10 mouse cellular contexts compared by ENCODE assay signal in the genomic region with DNA sequence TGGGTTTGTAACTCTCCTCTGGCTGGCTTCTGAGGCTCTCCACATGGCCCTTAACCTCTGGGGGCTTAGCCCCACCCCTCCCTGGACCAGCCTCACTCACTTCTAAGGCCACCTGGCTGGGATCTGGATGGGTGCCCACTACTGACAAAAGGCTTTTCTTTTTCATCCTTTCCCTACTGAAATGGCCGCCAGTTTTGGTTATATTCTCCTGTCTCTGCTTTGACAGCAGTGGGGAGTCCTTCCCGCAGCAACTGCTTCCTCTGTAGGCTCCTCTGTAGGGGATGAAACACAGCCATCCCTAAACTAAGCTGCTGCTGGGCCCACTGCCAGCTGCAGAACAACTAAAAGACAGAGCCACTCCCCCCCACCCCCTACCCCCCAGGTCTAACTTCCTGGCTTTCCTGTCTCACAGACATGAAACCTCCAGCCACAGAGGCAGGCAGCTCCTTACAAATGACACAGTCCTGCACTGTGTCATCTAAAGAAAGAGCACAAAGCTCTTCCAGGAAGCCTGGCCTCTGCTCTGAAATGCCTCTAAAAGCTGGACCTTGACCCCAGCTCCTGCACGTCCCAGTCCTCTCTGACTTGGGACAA. TPM values are rescaled to one million over a fixed set of nuclear protein-coding genes. Genes with fewer than 3 reads are reported as not detected.
A peak's percentile ranks its signal among the peaks of the same experiment; 100 is the strongest.
DNase-seq lines count a peak whose midpoint lies in the region; ATAC-seq and TF ChIP-seq lines count a peak whose summit lies in the region.
"Had no signal": no experiment of that assay in that cellular context is flagged by ENCODE, and none has a peak within 500 bp of the region (broad histone marks: within the 10 kb centered on the region; RNA-seq: fewer than 3 reads in every experiment).

No protein-coding gene starts in this region.

- H3K4me2 ChIP-seq in heart, embryonic 12.5 days = no peak overlapping the region
- no peak overlapping the region for H3K4me2 ChIP-seq in limb, embryonic 12.5 days
- no peak overlapping the region for H3K4me2 ChIP-seq in stomach, postnatal 0 days (replicated peaks; ENCODE audit: low read depth)

- no peak for DNase-seq in heart, postnatal 25 days (ENCODE audit: low spot score)
- no peak for DNase-seq in thymus, adult 2 months
- DNase-seq in thymus, postnatal 4 days = no peak
- no peak for DNase-seq in stomach, postnatal 0 days (ENCODE audit: low spot score)
- no peak for DNase-seq in adrenal gland, postnatal 14 days
- DNase-seq: adrenal gland, postnatal 10 days; layer of hippocampus, adult 9-11 months had no signal

- TF ChIP-seq EP300 in stomach, postnatal 0 days (optimal IDR thresholded peaks at IDR 0.05) = no peak

- TF ChIP-seq POLR2A in thymus, adult 2 months (IDR thresholded peaks at IDR 0.05; ENCODE audit: control insufficient read depth, extremely low read depth, insufficient read depth, low read length, poor library complexity) = no peak

- H3K9ac ChIP-seq in heart, embryonic 12.5 days = peak overlapping the region; percentile 25; the same call in 1 of the 2 replicates
- H3K9ac ChIP-seq in limb, embryonic 12.5 days (replicated peaks) = no peak overlapping the region
- no peak overlapping the region for H3K9ac ChIP-seq in stomach, postnatal 0 days (ENCODE audit: low read length)

- H3K4me1 ChIP-seq in heart, embryonic 12.5 days (replicated peaks) = peaks cover 37% of the 10 kb centered on the region
- H3K4me1 ChIP-seq in thymus, adult 2 months (replicated peaks; ENCODE audit: control insufficient read depth, insufficient read depth, low read length) = peaks cover 34% of the 10 kb centered on the region
- peaks cover 24% of the 10 kb centered on the region for H3K4me1 ChIP-seq in limb, embryonic 12.5 days (replicated peaks)
- peaks cover 8% of the 10 kb centered on the region for H3K4me1 ChIP-seq in stomach, postnatal 0 days (replicated peaks; ENCODE audit: control insufficient read depth, insufficient read depth)

- WGBS in heart, embryonic 12.5 days = 33% methylated on average over 3 of the region's 3 CpGs
- WGBS in thymus, adult 2 months = 22% methylated on average over 3 of the region's 3 CpGs
- WGBS in limb, embryonic 12.5 days = 38% methylated on average over 3 of the region's 3 CpGs
- 9% methylated on average over 3 of the region's 3 CpGs for WGBS in stomach, postnatal 0 days

- no peak overlapping the region for H3K4me3 ChIP-seq in heart, embryonic 12.5 days
- H3K4me3 ChIP-seq in thymus, adult 2 months (ENCODE audit: control insufficient read depth, insufficient read depth, low read length) = no peak overlapping the region
- no peak overlapping the region for H3K4me3 ChIP-seq in limb, embryonic 12.5 days (replicated peaks)
- H3K4me3 ChIP-seq in stomach, postnatal 0 days (ENCODE audit: low read depth, low read length) = no peak overlapping the region

- peak overlapping the region; percentile 28 for H3K27ac ChIP-seq in heart, embryonic 12.5 days (ENCODE audit: poor library complexity, severe bottlenecking)
- peak overlapping the region; percentile 40; the same call in 1 of the 2 replicates for H3K27ac ChIP-seq in thymus, adult 2 months (ENCODE audit: control insufficient read depth, insufficient read depth, low read length)
- peak overlapping the region; percentile 45; the same call in 1 of the 2 replicates for H3K27ac ChIP-seq in limb, embryonic 12.5 days
- H3K27ac ChIP-seq in stomach, postnatal 0 days (replicated peaks) = peak overlapping the region; percentile 40; the same call in 1 of the 2 replicates

- no peaks in the 10 kb centered on the region for H3K27me3 ChIP-seq in heart, embryonic 12.5 days (replicated peaks)
- no peaks in the 10 kb centered on the region for H3K27me3 ChIP-seq in thymus, adult 2 months (ENCODE audit: control insufficient read depth, insufficient read depth, low read length)
- H3K27me3 ChIP-seq in limb, embryonic 12.5 days = peaks cover 7% of the 10 kb centered on the region; the same call in 1 of the 2 replicates
- H3K27me3 ChIP-seq in stomach, postnatal 0 days (ENCODE audit: control insufficient read depth, insufficient read depth, low read length) = no peaks in the 10 kb centered on the region

- no peak for ATAC-seq in heart, embryonic 12.5 days (ENCODE audit: insufficient number of reproducible peaks, low FRiP score)
- no peak for ATAC-seq in limb, embryonic 12.5 days (ENCODE audit: insufficient number of reproducible peaks, insufficient read depth, low FRiP score, low TSS enrichment, low read depth)
- ATAC-seq in stomach, postnatal 0 days (ENCODE audit: low FRiP score, low TSS enrichment) = peak; percentile 54
- no peak for ATAC-seq in frontal cortex, adult (ENCODE audit: low TSS enrichment)

- no peaks in the 10 kb centered on the region for H3K36me3 ChIP-seq in heart, embryonic 12.5 days
- no peaks in the 10 kb centered on the region for H3K36me3 ChIP-seq in thymus, adult 2 months (ENCODE audit: control insufficient read depth, insufficient read depth, low read length)
- no peaks in the 10 kb centered on the region for H3K36me3 ChIP-seq in limb, embryonic 12.5 days
- no peaks in the 10 kb centered on the region for H3K36me3 ChIP-seq in stomach, postnatal 0 days (ENCODE audit: control insufficient read depth, insufficient read depth, low read length)

- no peaks in the 10 kb centered on the region for H3K9me3 ChIP-seq in heart, embryonic 12.5 days (replicated peaks)
- no peaks in the 10 kb centered on the region for H3K9me3 ChIP-seq in limb, embryonic 12.5 days
- no peaks in the 10 kb centered on the region for H3K9me3 ChIP-seq in stomach, postnatal 0 days (ENCODE audit: control insufficient read depth, low read length)

- TF ChIP-seq CTCF in thymus, adult 2 months (IDR thresholded peaks at IDR 0.05; ENCODE audit: borderline replicate concordance, control insufficient read depth, extremely low read depth, insufficient read depth, low read length, poor library complexity) = no peak
- no peak for TF ChIP-seq CTCF in stomach, postnatal 0 days (IDR thresholded peaks at IDR 0.05; ENCODE audit: low read depth)

- intact Hi-C loops in heart, postnatal 25 days (cut with DNase I) = no loop called here

RNA-seq across cellular contexts. Expression of a gene that starts 6.3 kb away (rescaled TPM):
- polyA plus RNA-seq in heart, embryonic 12.5 days (2016; fragmentation: Nextera tagmentation; extraction: Ambion mirVana) = 4.6 and 5.8 TPM in 2 replicates
- total RNA-seq in heart, postnatal 25 days (2021) = 1 to 10 TPM; 6.4 to 9.9 TPM
- 4.3 and 4.7 TPM in 2 replicates for polyA plus RNA-seq in thymus, adult 2 months (2012; rRNA removed)
- 0.71 and 1.0 TPM in 2 replicates for polyA plus RNA-seq in limb, embryonic 12.5 days (2016; fragmentation: Nextera tagmentation; extraction: Ambion mirVana)
- 3.7 and 5.3 TPM in 2 replicates for polyA plus RNA-seq in stomach, postnatal 0 days (2015; fragmentation: Nextera tagmentation; extraction: Ambion mirVana)
- total RNA-seq in adrenal gland, postnatal 14 days (2021) = 10.5 and 12.7 TPM in 2 replicates

RNA-seq across cellular contexts. Expression of a gene that starts 47.0 kb away (rescaled TPM):
- polyA plus RNA-seq in heart, embryonic 12.5 days (2016; fragmentation: Nextera tagmentation; extraction: Ambion mirVana) = 1.2 and 1.4 TPM in 2 replicates
- total RNA-seq in heart, postnatal 25 days (2021) = 1 to 10 TPM; 1.8 to 3.0 TPM
- 0.20 and 0.27 TPM in 2 replicates for polyA plus RNA-seq in thymus, adult 2 months (2012; rRNA removed)
- polyA plus RNA-seq in limb, embryonic 12.5 days (2016; fragmentation: Nextera tagmentation; extraction: Ambion mirVana) = not detected in 2 replicates
- 0.11 and 0.27 TPM in 2 replicates for polyA plus RNA-seq in stomach, postnatal 0 days (2015; fragmentation: Nextera tagmentation; extraction: Ambion mirVana)
- 0.15 and 0.30 TPM in 2 replicates for total RNA-seq in adrenal gland, postnatal 14 days (2021)

RNA-seq across cellular contexts. Expression of a gene that starts 58.8 kb away (rescaled TPM):
- 84.2 and 86.9 TPM in 2 replicates for polyA plus RNA-seq in heart, embryonic 12.5 days (2016; fragmentation: Nextera tagmentation; extraction: Ambion mirVana)
- 1 to 10 TPM; 1.9 to 2.2 TPM for total RNA-seq in heart, postnatal 25 days (2021)
- 42.0 and 53.7 TPM in 2 replicates for polyA plus RNA-seq in thymus, adult 2 months (2012; rRNA removed)
- 119 and 127 TPM in 2 replicates for polyA plus RNA-seq in limb, embryonic 12.5 days (2016; fragmentation: Nextera tagmentation; extraction: Ambion mirVana)
- 9.8 and 11.4 TPM in 2 replicates for polyA plus RNA-seq in stomach, postnatal 0 days (2015; fragmentation: Nextera tagmentation; extraction: Ambion mirVana)
- total RNA-seq in adrenal gland, postnatal 14 days (2021) = 19.5 and 21.4 TPM in 2 replicates
